Mouse (Mus musculus) brain, embryonic 14.5 days (tissue): ENCODE results near the gene Thra.

Source experiments
- CTCF ChIP-seq: fragments of 200-500 bp; IDR thresholded peaks from 2 replicates; pipeline ENCODE4 v1.5.1; 2012; ENCODE audit warnings: inconsistent platforms, mild to moderate bottlenecking, moderate library complexity, borderline replicate concordance; ENCODE audit not compliant: insufficient read depth, insufficient read length; ENCODE audit errors: extremely low read depth
- POLR2A ChIP-seq: fragments of 200-500 bp; IDR thresholded peaks from 2 replicates; pipeline ENCODE4 v1.6.1; 2012; ENCODE audit warnings: mild to moderate bottlenecking, inconsistent platforms, borderline replicate concordance; ENCODE audit not compliant: poor library complexity, insufficient read depth, insufficient read length, severe bottlenecking; ENCODE audit errors: extremely low read depth

DNA sequence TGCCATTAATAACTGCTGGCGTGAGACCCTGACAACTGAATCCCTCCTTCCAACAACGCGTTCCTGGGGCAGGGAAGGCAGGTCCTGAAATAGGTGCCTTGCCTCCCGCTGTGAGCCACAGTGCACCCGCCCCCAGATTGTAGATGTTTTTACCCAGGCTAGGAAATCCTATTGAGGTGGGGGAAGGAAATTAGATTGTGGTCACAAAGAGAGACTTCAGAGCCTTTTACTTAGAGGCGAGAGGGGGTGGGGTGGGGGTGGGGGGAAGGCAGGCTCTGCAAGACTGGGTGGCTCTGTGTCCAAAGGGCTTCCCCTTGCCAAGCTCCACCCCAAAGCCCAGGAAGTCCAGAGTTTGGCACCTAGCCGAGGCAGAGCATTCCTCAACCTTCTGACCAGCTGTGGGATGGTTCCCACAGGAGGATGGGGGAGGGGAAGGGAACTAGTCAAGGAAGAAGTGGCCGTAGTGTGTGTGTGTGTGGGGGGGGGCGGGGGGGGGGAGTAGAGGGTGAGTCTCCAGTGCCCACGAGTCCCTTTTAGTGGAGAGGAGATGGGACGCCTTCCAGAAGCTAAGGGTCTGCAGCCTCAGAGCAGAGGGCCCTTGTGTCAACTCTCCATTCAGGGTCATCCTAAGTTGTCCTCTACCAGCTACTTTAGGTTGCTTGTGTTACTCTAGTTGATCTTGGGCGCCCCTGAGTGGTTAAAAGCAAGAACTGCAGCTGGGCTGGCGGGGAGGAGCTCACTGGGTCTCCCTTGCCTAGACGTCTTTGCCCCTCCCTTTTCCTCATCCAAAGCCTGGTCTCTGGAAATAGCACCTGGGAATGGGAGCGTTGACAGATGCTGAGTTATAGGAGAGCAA is 46.1 kb downstream of the Thra start:
- TF ChIP-seq POLR2A (no peak), CTCF (peak; percentile 91)
